Mouse (Mus musculus) heart, postnatal 0 days (tissue): Measurements from ENCODE around the gene Erg. TPM values are rescaled to one million over a fixed set of nuclear protein-coding genes. Genes with fewer than 3 reads are reported as not detected.

Experiments
- ATAC-seq: fragments of 200-750 bp; cut with Nextera tagmentation; 2 replicates; pipeline ENCODE4 v1.8.0; 2017; ENCODE audit warnings: low read depth, moderate number of reproducible peaks, moderate library complexity; ENCODE audit not compliant: insufficient read depth
- DNase-seq: peaks from one replicate; pipeline ENCODE4 v3.0.0-alpha.2; 2016; ENCODE audit warnings: low spot score
- H3K27ac ChIP-seq: fragments of 300-500 bp; sonication (generic); 2 replicates; pipeline ENCODE4 v1.5.1; 2014; ENCODE audit warnings: low read depth, mild to moderate bottlenecking
- H3K27me3 ChIP-seq: fragments of 300-500 bp; sonication (generic); 2 replicates; pipeline ENCODE4 v1.6.1; 2014; ENCODE audit warnings: low read length, mixed read lengths; ENCODE audit not compliant: control insufficient read depth, insufficient read depth
- H3K36me3 ChIP-seq: fragments of 300-500 bp; sonication (generic); replicated peaks from 2 replicates; pipeline ENCODE4 v1.6.1; 2014; ENCODE audit warnings: low read length, mixed read lengths; ENCODE audit not compliant: control insufficient read depth, insufficient read depth
- H3K4me1 ChIP-seq: fragments of 300-500 bp; sonication (generic); 2 replicates; pipeline ENCODE4 v1.6.1; 2014; ENCODE audit warnings: antibody characterized with exemption; ENCODE audit not compliant: control insufficient read depth, insufficient read depth
- H3K4me2 ChIP-seq: fragments of 300-500 bp; sonication (generic); 2 replicates; pipeline ENCODE4 v1.6.1; 2014; ENCODE audit warnings: low read depth, mild to moderate bottlenecking, low read length, moderate library complexity
- H3K4me3 ChIP-seq: fragments of 300-500 bp; sonication (generic); 2 replicates; pipeline ENCODE4 v1.5.1; 2014; ENCODE audit warnings: low read depth, low read length
- H3K9ac ChIP-seq: fragments of 300-500 bp; sonication (generic); replicated peaks from 2 replicates; pipeline ENCODE4 v1.6.1; 2014; ENCODE audit warnings: low read depth, low read length, mixed read lengths
- H3K9me3 ChIP-seq: fragments of 300-500 bp; sonication (generic); replicated peaks from 2 replicates; pipeline ENCODE4 v1.6.1; 2016; ENCODE audit warnings: low read length; ENCODE audit not compliant: control insufficient read depth
- CTCF ChIP-seq: IDR thresholded peaks from 2 replicates; pipeline ENCODE4 v1.5.1; 2016; ENCODE audit warnings: antibody characterized with exemption, control low read depth, low read depth
- EP300 ChIP-seq: IDR thresholded peaks from 2 replicates; pipeline ENCODE4 v1.6.1; 2016; ENCODE audit warnings: antibody characterized with exemption, low read depth
- WGBS: fragments of 180-500 bp; shearing (Covaris S2); extraction: QIAGEN DNeasy Blood & Tissue Kit; methylation state at CpG from one replicate; pipeline ENCODE4 v1.1.7; 2014; 5-methylcytosine and 5-hydroxymethylcytosine counted together
- polyA plus RNA-seq: library from polyadenylated mRNA; unstranded; fragments of >200 nt; fragmentation: Nextera tagmentation; extraction: Ambion mirVana; gene quantifications from 2 replicates; pipeline ENCODE4 v1.2.1, GENCODE M21; 2015
- total RNA-seq: library from RNA; depleted of rRNA; stranded (reverse); fragments of >200 nt; gene quantifications from 2 replicates; pipeline ENCODE4 v1.2.3, GENCODE M21; 2014; ENCODE audit warnings: low replicate concordance

Erg gene
- total and polyA plus RNA-seq, 2 experiments from 2014 or later, result 7.2 to 12.1 TPM

DNA sequence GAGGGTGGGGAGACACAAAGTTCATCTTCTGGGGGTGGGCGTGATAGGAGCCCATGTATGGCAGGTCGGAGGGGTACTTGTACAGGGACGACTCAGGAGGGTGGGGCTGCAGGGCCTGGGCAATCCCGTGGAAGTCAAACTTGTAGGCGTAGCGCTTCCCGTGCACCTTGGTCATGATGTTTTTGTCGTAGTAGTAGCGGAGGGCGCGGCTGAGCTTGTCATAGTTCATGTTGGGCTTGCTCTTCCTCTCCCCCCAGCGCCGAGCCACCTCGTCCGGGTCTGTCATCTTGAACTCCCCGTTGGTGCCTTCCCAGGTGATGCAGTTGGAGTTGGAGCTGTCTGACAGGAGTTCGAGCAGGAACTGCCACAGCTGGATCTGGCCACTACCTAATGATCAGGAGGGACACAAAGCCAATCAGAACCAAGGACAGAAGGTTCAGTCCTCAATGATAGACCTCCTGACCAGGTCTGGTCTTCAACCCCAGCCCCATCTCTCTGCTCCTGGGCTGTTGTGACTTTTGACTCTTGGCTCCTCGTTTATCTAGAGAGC is 225.4 kb downstream of the Erg start:
- DNase-seq (no peak), ATAC-seq (no peak)
- H3K27me3 ChIP-seq, result no peaks in the 10 kb centered on the region
- H3K9me3 ChIP-seq, result no peaks in the 10 kb centered on the region
- no peak overlapping the region for H3K4me3 ChIP-seq
- no peak overlapping the region for H3K9ac ChIP-seq
- WGBS, result 92% methylated on average over 18 of the region's 18 CpGs
- H3K27ac ChIP-seq, result no peak overlapping the region
- H3K4me2 ChIP-seq, result no peak overlapping the region
- TF ChIP-seq EP300, result no peak
- H3K4me1 ChIP-seq, result no peaks in the 10 kb centered on the region
- 0 out of 2 replicates have a peak, but pooled peaks cover 3% of the 10 kb centered on the region for H3K36me3 ChIP-seq

DNA sequence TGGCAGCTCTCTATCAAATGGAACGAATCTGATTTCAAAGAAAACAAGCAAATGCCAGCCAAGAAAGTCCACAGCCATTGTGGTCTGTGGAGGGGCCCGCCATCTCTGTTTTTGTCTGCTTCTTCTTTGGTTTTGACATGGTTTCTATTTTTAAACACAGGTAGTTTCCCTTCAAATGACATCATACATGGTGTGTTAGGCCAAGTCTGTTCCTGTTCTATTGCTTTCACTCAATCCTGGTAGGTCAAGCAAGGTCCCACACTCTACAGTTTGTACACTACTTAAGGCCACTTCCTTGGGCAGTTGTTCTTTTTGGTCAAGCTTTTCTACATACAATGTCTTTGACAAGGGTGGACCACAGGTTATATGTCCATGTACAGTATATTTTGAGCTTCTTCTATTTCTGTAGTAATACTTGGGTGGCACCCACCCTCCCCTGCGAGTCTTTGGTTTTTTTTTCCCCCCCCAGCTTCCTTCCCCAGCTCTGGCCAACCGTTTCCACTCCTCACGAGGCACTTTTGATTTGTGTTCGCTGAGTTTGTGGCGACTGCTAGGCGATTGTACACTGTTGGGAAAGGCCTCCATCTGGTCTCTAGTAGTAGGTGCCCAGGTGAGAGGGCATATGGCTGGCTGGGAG is 226.1 kb downstream of the Erg start:
- ATAC-seq (no peak), DNase-seq (no peak)
- Histone ChIP-seq H3K27me3 (no peaks in the 10 kb centered on the region), H3K4me3 (no peak overlapping the region), H3K4me2 (no peak overlapping the region), H3K4me1 (no peaks in the 10 kb centered on the region), H3K36me3 (0 out of 2 replicates have a peak, but pooled peaks cover 3% of the 10 kb centered on the region), H3K9me3 (no peaks in the 10 kb centered on the region), H3K9ac (no peak overlapping the region), H3K27ac (no peak overlapping the region)
- 76% methylated on average over 8 of the region's 8 CpGs for WGBS
- TF ChIP-seq EP300, result no peak
- TF ChIP-seq CTCF, result no peak

DNA sequence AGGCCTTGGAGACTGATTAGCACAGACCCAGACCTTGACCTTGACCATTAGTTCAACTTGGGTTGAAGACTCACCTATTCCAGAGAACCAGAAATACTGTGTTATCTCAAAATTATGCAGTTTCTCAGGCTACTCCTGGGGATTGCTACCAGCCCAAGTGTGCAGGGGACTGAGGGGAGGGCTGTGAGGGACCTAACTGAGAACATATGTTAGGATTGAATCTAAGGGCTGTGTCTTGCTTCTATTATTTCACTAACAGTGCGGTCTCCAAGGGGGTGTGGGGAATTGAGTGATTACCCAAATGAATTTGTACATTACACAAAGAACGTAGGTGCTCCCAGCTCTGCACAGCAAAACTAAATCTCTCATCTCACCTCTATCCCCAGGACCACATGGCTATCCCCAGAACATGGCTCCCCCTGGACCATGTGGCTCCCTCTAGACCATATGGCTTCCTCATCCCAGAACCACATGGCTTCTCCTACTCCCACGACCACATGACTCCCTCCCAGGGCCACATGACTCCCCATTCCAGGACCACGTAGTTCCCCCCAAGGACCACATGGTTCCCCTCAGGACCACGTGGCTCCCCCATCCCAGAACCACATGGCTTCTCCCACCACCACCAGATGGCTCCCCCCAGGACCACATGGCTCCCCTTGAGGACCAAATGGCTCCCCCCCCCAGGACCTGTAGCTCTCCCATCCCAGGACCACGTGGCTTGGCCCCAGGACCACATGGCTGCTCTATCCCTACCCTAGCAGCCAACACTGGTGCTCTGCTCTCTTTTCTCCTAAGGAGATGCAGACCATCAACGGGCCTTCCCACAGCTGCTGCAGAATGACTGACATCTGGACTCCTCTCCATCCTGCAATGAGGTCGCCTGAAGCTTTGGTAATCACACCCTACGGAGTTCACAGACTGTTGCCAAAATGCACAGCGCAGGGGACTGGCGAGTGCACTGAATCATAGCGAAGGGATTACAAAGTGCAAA is 229.1 kb downstream of the Erg start:
- Histone ChIP-seq H3K9ac (no peak overlapping the region), H3K27ac (no peak overlapping the region), H3K4me2 (no peak overlapping the region), H3K4me3 (no peak overlapping the region), H3K4me1 (no peaks in the 10 kb centered on the region), H3K27me3 (no peaks in the 10 kb centered on the region), H3K9me3 (no peaks in the 10 kb centered on the region), H3K36me3 (no peaks in the 10 kb centered on the region)
- WGBS, result 82% methylated on average over 12 of the region's 12 CpGs
- TF ChIP-seq EP300 (no peak), CTCF (no peak)
- ATAC-seq, result no peak
- DNase-seq, result no peak

DNA sequence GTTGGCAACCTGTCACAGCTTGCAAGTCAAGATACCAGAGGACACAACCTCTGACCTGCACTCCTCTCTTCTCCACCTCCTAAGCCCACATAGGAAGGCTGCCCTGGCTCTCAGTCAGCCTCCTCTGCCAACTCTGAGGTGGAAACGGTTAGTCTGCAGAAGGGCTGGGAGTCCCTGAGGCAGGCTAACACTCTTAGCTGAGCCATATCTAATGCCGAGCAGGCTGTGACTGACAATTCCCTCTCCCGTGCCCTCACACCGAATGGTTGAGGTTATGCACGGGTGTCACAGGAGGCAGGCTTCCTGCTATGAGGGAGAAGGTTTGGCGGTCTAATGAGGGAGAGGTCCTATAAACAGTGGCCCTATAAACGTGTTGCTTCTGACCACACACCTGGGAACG is 232.6 kb downstream of the Erg start:
- Histone ChIP-seq H3K27me3 (no peaks in the 10 kb centered on the region), H3K4me2 (no peak overlapping the region), H3K36me3 (no peaks in the 10 kb centered on the region), H3K9ac (no peak overlapping the region), H3K9me3 (no peaks in the 10 kb centered on the region), H3K4me1 (0 out of 2 replicates have a peak, but pooled peaks cover 4% of the 10 kb centered on the region), H3K27ac (no peak overlapping the region), H3K4me3 (no peak overlapping the region)
- 46% methylated on average over 8 of the region's 8 CpGs for WGBS
- ATAC-seq, result no peak
- TF ChIP-seq CTCF, result no peak
- no peak for TF ChIP-seq EP300
- DNase-seq, result no peak

DNA sequence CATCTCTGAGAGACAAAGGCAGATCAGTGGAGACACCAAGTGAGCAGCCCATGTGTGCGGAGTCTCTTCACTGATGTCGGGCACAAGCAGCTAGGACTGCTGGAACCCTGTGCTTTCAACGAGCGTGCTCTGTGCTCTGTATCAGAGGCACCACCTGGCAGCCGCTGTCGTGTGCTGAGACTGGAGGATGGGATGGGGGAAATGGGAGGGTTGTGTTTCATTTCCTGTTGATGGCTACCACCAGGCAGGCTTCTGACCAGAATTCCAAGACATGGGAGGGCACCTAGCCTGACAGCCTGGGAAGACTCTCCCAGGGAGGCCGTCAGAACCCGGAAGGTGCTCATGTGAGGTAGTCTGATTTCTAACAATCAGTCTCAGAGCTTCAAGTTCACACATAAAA is 234.1 kb downstream of the Erg start:
- Histone ChIP-seq H3K4me2 (no peak overlapping the region), H3K27ac (no peak overlapping the region), H3K9me3 (no peaks in the 10 kb centered on the region), H3K9ac (0 out of 2 replicates have a peak overlapping the region, but pooled peaks have one; percentile 15), H3K36me3 (no peaks in the 10 kb centered on the region), H3K27me3 (no peaks in the 10 kb centered on the region), H3K4me3 (no peak overlapping the region), H3K4me1 (peaks cover 13% of the 10 kb centered on the region)
- peak; percentile 27 for ATAC-seq
- no peak for DNase-seq
- 51% methylated on average over 8 of the region's 8 CpGs for WGBS
- TF ChIP-seq EP300, result no peak
- TF ChIP-seq CTCF, result no peak
